Mouse (Mus musculus): ENCODE measurements around the gene Cbx1. TPM values are rescaled to one million over a fixed set of nuclear protein-coding genes. Genes with fewer than 3 reads are reported as not detected.

Cbx1 gene
- polyA plus RNA-seq, 1 experiment from 2014 or later, result 38.7 TPM

DNA sequence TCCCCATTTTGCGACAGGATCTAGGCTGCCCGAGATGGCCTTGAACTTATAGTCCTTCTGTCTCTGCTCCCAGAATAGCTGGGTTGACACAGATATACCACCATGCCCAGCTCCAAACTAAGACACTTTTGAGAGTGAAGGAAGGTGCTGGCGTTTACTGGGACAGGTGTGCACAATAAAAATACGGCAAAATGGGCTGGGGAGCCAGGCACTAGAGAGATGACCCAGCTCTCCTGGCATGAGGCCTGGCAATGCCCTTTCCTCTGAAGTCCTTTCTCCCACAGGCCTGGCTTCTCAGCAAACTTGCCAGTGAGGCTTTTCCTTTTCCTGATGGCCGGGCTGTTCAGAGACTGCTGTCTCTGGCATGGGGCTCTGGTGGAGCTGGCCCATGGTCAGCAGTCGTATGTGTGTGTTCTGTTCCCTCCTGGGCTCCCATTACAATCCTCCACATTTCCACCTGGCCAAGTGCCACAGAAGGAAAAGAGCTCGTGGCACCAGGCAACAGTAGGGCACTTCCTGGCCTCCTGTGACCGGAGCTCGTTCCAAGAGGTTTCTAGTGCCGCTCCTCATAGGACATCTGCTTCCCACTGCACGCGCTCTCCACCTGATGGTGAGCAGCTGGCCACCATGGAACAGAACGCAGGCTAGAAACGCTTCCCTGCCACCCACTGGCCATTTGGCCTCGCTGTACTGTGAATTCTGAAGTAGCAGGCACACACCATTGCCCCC is 26.0 kb upstream of the Cbx1 start:
- H3K4me2 ChIP-seq (replicated peaks; ENCODE audit: low read depth), result no peak overlapping the region
- no peak overlapping the region for H3K9ac ChIP-seq (ENCODE audit: low read length)
- H3K27ac ChIP-seq (replicated peaks), result no peak overlapping the region
- H3K27me3 ChIP-seq (ENCODE audit: control insufficient read depth, insufficient read depth, low read length), result no peaks in the 10 kb centered on the region
- no peak overlapping the region for H3K4me3 ChIP-seq (ENCODE audit: low read depth, low read length)
- H3K9me3 ChIP-seq (ENCODE audit: control insufficient read depth, low read length), result no peaks in the 10 kb centered on the region
- H3K4me1 ChIP-seq (replicated peaks; ENCODE audit: control insufficient read depth, insufficient read depth), result no peaks in the 10 kb centered on the region
- WGBS, result 70% methylated on average over 15 of the region's 15 CpGs
- TF ChIP-seq CTCF (IDR thresholded peaks at IDR 0.05; ENCODE audit: low read depth) (peak; percentile 18), EP300 (optimal IDR thresholded peaks at IDR 0.05) (no peak)
- DNase-seq (ENCODE audit: low spot score), result no peak
- no peak for ATAC-seq (ENCODE audit: low FRiP score, low TSS enrichment)
- no peaks in the 10 kb centered on the region for H3K36me3 ChIP-seq (ENCODE audit: control insufficient read depth, insufficient read depth, low read length)

DNA sequence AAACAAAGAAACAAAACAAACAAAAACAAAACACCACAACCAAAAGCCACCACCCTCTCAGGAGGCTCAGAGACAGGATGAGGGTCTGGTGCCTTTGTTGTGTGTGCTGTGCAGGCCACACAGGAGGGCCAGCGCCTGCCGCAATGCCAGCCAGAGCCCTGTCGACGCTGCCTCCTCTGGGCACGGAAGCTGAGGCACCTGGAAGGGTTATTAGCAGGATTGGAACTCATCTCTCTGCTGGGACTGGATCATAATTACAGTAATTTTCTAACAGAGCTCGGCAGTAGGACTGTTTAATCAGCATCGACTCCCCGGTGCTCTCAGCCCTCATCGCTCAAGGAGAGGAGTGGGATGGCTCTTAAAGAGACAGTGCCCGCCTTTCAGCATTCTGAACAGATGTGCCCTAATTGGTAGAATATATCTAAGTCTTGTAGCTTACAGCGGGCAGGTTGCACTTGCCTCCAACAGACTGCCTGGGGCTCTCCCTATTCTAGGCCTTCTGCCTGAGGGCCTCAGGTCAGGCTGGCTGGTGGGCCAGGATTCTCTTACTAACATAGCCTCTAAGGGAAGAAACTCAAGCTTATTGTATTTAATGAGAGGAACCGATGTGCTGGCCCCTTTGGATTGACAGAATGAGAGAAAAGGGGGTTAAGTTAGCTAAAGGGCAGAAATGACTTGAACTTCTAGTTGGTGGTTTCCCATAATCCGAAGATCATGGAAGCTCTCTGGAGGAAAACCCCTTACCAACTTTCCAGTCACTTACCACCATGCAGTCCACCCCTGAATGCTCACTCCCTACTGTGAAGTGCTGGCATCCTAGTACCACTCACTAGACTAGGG is 24.2 kb upstream of the Cbx1 start:
- Histone ChIP-seq H3K4me3 (ENCODE audit: low read depth, low read length) (no peak overlapping the region), H3K27ac (replicated peaks) (peak overlapping the region; percentile 77), H3K9ac (ENCODE audit: low read length) (no peak overlapping the region), H3K9me3 (ENCODE audit: control insufficient read depth, low read length) (no peaks in the 10 kb centered on the region), H3K27me3 (ENCODE audit: control insufficient read depth, insufficient read depth, low read length) (no peaks in the 10 kb centered on the region), H3K36me3 (ENCODE audit: control insufficient read depth, insufficient read depth, low read length) (no peaks in the 10 kb centered on the region), H3K4me1 (replicated peaks; ENCODE audit: control insufficient read depth, insufficient read depth) (no peaks in the 10 kb centered on the region), H3K4me2 (replicated peaks; ENCODE audit: low read depth) (no peak overlapping the region)
- TF ChIP-seq EP300 (optimal IDR thresholded peaks at IDR 0.05), result no peak
- no peak for TF ChIP-seq CTCF (IDR thresholded peaks at IDR 0.05; ENCODE audit: low read depth)
- DNase-seq (ENCODE audit: low spot score) (no peak), ATAC-seq (ENCODE audit: low FRiP score, low TSS enrichment) (no peak)
- 67% methylated on average over 13 of the region's 13 CpGs for WGBS

DNA sequence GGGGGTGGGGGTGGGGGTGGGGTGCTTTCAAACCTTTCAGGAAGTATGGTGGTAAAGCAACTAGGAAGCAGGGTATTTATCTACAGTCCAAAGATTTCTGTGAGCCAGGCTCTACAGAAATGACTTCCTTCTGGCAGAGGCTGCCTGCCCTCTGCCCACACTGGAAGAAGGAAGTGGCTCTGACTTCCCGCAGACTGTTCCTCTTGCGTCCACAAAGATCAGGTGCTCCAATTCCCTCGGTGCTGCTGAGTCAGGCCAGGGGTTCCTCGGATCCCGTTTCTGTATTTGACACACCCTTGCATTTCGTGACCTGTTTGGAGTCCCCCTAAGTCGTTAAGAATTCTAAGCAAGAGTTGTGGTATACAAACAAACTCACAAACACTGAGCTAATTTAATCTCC is 23.3 kb upstream of the Cbx1 start:
- Histone ChIP-seq H3K9ac (ENCODE audit: low read length) (no peak overlapping the region), H3K4me3 (ENCODE audit: low read depth, low read length) (no peak overlapping the region), H3K27me3 (ENCODE audit: control insufficient read depth, insufficient read depth, low read length) (no peaks in the 10 kb centered on the region), H3K9me3 (ENCODE audit: control insufficient read depth, low read length) (no peaks in the 10 kb centered on the region), H3K4me2 (replicated peaks; ENCODE audit: low read depth) (no peak overlapping the region), H3K36me3 (ENCODE audit: control insufficient read depth, insufficient read depth, low read length) (0 out of 2 replicates have a peak, but pooled peaks cover 1% of the 10 kb centered on the region), H3K27ac (replicated peaks) (peak overlapping the region; percentile 77), H3K4me1 (replicated peaks; ENCODE audit: control insufficient read depth, insufficient read depth) (no peaks in the 10 kb centered on the region)
- peak; percentile 67 for DNase-seq (ENCODE audit: low spot score)
- TF ChIP-seq EP300 (optimal IDR thresholded peaks at IDR 0.05) (no peak), CTCF (IDR thresholded peaks at IDR 0.05; ENCODE audit: low read depth) (no peak)
- ATAC-seq (ENCODE audit: low FRiP score, low TSS enrichment), result peak; percentile 87
- 57% methylated on average over 7 of the region's 7 CpGs for WGBS

DNA sequence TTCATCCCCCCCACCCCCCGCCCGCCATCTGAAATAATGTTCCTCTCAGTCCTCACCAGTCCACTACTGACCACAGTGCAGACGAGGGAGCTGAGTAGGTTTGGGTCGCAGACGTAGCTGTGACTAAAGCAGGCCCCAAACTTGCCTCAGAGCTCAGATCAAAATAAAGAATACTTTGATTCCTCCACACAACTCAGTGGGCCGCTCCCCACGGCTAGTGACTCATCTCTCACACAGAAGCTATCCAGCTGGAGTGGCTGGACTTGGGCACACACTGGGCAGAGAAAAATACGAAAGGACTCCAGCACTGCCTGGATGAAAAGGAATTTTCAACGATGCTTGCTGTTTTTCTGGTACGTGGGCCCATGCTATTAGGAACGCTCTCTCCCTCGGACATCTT is 22.4 kb upstream of the Cbx1 start:
- WGBS, result 62% methylated on average over 12 of the region's 12 CpGs
- Histone ChIP-seq H3K9ac (ENCODE audit: low read length) (no peak overlapping the region), H3K27me3 (ENCODE audit: control insufficient read depth, insufficient read depth, low read length) (no peaks in the 10 kb centered on the region), H3K4me3 (ENCODE audit: low read depth, low read length) (no peak overlapping the region), H3K4me1 (replicated peaks; ENCODE audit: control insufficient read depth, insufficient read depth) (no peaks in the 10 kb centered on the region), H3K36me3 (ENCODE audit: control insufficient read depth, insufficient read depth, low read length) (peaks cover 9% of the 10 kb centered on the region; the same call in 1 of the 2 replicates), H3K4me2 (replicated peaks; ENCODE audit: low read depth) (no peak overlapping the region), H3K9me3 (ENCODE audit: control insufficient read depth, low read length) (no peaks in the 10 kb centered on the region), H3K27ac (replicated peaks) (peak overlapping the region; percentile 59)
- peak; percentile 73 for ATAC-seq (ENCODE audit: low FRiP score, low TSS enrichment)
- TF ChIP-seq CTCF (IDR thresholded peaks at IDR 0.05; ENCODE audit: low read depth), result no peak
- no peak for TF ChIP-seq EP300 (optimal IDR thresholded peaks at IDR 0.05)
- DNase-seq (ENCODE audit: low spot score), result peak; percentile 54

DNA sequence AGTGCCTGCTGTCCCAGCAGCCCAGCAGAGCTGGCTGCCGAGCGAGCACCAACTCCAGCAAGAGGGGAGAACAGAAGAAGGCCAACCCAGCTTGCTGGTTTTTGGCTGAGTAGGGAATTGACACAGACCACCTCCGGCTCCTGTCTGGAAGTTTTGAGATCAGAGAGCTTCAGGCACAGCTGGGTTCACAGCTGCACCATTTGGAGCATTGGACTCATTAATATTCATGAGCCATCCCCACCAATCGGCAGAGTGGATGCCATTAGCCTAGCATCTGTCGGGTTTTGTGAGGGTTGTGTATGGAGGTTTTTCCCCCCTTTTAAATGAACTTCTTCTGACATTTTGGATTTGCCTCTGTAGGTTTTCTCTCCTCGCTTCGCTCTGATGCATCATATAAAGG is 21.8 kb upstream of the Cbx1 start:
- no peaks in the 10 kb centered on the region for H3K4me1 ChIP-seq (replicated peaks; ENCODE audit: control insufficient read depth, insufficient read depth)
- no peak for ATAC-seq (ENCODE audit: low FRiP score, low TSS enrichment)
- no peak overlapping the region for H3K4me3 ChIP-seq (ENCODE audit: low read depth, low read length)
- H3K27ac ChIP-seq (replicated peaks), result peak overlapping the region; percentile 59
- no peak for DNase-seq (ENCODE audit: low spot score)
- no peaks in the 10 kb centered on the region for H3K9me3 ChIP-seq (ENCODE audit: control insufficient read depth, low read length)
- no peak overlapping the region for H3K9ac ChIP-seq (ENCODE audit: low read length)
- no peak overlapping the region for H3K4me2 ChIP-seq (replicated peaks; ENCODE audit: low read depth)
- H3K27me3 ChIP-seq (ENCODE audit: control insufficient read depth, insufficient read depth, low read length), result no peaks in the 10 kb centered on the region
- 70% methylated on average over 7 of the region's 7 CpGs for WGBS
- H3K36me3 ChIP-seq (ENCODE audit: control insufficient read depth, insufficient read depth, low read length), result peaks cover 11% of the 10 kb centered on the region; the same call in 1 of the 2 replicates
- TF ChIP-seq EP300 (optimal IDR thresholded peaks at IDR 0.05) (no peak), CTCF (IDR thresholded peaks at IDR 0.05; ENCODE audit: low read depth) (no peak)

DNA sequence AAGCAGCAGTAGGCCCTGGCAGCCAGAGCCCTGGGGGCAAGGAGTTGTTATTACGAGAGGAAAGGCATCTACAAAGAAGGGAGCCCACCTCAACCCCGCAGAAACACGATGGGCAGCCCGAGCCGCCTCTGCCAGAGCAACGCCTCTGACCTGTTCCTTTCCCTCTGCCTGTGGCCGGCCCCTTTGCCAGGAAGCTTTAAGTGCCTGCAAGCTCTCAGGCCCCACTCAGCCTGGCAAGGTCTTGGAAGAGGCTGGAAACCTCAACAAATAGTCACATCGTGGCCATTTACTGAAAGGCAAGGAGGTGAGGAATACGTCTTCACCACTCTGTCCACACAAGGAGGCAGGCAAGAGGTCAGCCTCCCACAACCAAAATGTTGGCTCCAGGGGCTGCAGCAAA is 20.7 kb upstream of the Cbx1 start:
- Histone ChIP-seq H3K9ac (ENCODE audit: low read length) (no peak overlapping the region), H3K27me3 (ENCODE audit: control insufficient read depth, insufficient read depth, low read length) (no peaks in the 10 kb centered on the region), H3K4me3 (ENCODE audit: low read depth, low read length) (no peak overlapping the region), H3K36me3 (ENCODE audit: control insufficient read depth, insufficient read depth, low read length) (peaks cover 14% of the 10 kb centered on the region; the same call in 1 of the 2 replicates), H3K27ac (replicated peaks) (peak overlapping the region; percentile 40), H3K9me3 (ENCODE audit: control insufficient read depth, low read length) (no peaks in the 10 kb centered on the region), H3K4me1 (replicated peaks; ENCODE audit: control insufficient read depth, insufficient read depth) (no peaks in the 10 kb centered on the region), H3K4me2 (replicated peaks; ENCODE audit: low read depth) (no peak overlapping the region)
- ATAC-seq (ENCODE audit: low FRiP score, low TSS enrichment) (no peak), DNase-seq (ENCODE audit: low spot score) (no peak)
- TF ChIP-seq CTCF (IDR thresholded peaks at IDR 0.05; ENCODE audit: low read depth), result no peak
- no peak for TF ChIP-seq EP300 (optimal IDR thresholded peaks at IDR 0.05)
- WGBS, result 55% methylated on average over 9 of the region's 9 CpGs

Data from stomach, postnatal 0 days (tissue).